Mouse (Mus musculus) B cell, adult 2 months (primary cell): Measurements from ENCODE around the gene Grk6.
A peak's percentile ranks its signal among the peaks of the same experiment; 100 is the strongest.

Source experiments
- DNase-seq, 2 experiments: peaks; one replicate each; pipeline ENCODE4 v3.0.0; 2022

Grk6 gene

GRCm38 (mm10) chr13:55429226-55429888 is 15.5 kb upstream of the Grk6 start:
- DNase-seq: peak; percentile 78 to 83

GRCm38 (mm10) chr13:55430566-55430965 is 14.3 kb upstream of the Grk6 start:
- DNase-seq: no peak

GRCm38 (mm10) chr13:55431889-55432685 is 12.8 kb upstream of the Grk6 start:
- peak; percentile 71 to 76 for DNase-seq

GRCm38 (mm10) chr13:55437111-55437629 is 7.7 kb upstream of the Grk6 start:
- peak; percentile 56 for DNase-seq

GRCm38 (mm10) chr13:55443799-55444285 is 1.0 kb upstream of the Grk6 start:
- DNase-seq: no peak

GRCm38 (mm10) chr13:55444286-55444936 is 461 bp upstream of the Grk6 start:
- DNase-seq: peak in 1 of 2 experiments; percentile 90

GRCm38 (mm10) chr13:55445361-55446091 is 654 bp downstream of the Grk6 start:
- DNase-seq: peak; percentile 51 to 61

- no peak for DNase-seq
These were observed 1.7 kb downstream of the Grk6 start for GRCm38 (mm10) chr13:55446483-55447105.

GRCm38 (mm10) chr13:55447543-55447943 is 2.7 kb downstream of the Grk6 start:
- DNase-seq: peak; percentile 66 to 68

- DNase-seq: no peak
These were observed 3.3 kb downstream of the Grk6 start for GRCm38 (mm10) chr13:55448131-55448530.

GRCm38 (mm10) chr13:55449205-55449604 is 4.3 kb downstream of the Grk6 start:
- no peak for DNase-seq

- DNase-seq: peak; percentile 67 to 71
These were observed 5.0 kb downstream of the Grk6 start for GRCm38 (mm10) chr13:55449679-55450441.

GRCm38 (mm10) chr13:55450511-55450980 is 5.7 kb downstream of the Grk6 start:
- no peak for DNase-seq

GRCm38 (mm10) chr13:55451296-55451695 is 6.4 kb downstream of the Grk6 start:
- no peak for DNase-seq

GRCm38 (mm10) chr13:55451785-55452549 is 7.1 kb downstream of the Grk6 start:
- DNase-seq: no peak

- no peak for DNase-seq
These were observed 18.1 kb downstream of the Grk6 start for GRCm38 (mm10) chr13:55462965-55463364.

GRCm38 (mm10) chr13:55463399-55464026 is 18.6 kb downstream of the Grk6 start:
- DNase-seq: no peak

GRCm38 (mm10) chr13:55464027-55464884 is 19.4 kb downstream of the Grk6 start, which contains the start of gene Prr7:
TSS of gene Prr7 (plus strand) at chr13:55464267.
- peak; percentile 56 to 64 for DNase-seq

- DNase-seq: no peak
These were observed 20.3 kb downstream of the Grk6 start for GRCm38 (mm10) chr13:55465184-55465583.
